Mouse (Mus musculus) lung, postnatal 0 days (tissue): ENCODE measurements around the gene Map4k2.

Source experiments
- CTCF ChIP-seq: IDR thresholded peaks from 2 replicates; pipeline ENCODE4 v1.5.1; 2016; ENCODE audit warnings: antibody characterized with exemption, mild to moderate bottlenecking
- EP300 ChIP-seq: IDR thresholded peaks from 2 replicates; pipeline ENCODE4 v1.6.1; 2016; ENCODE audit warnings: antibody characterized with exemption, mild to moderate bottlenecking, control low read depth

GRCm38 (mm10) chr19:6336920-6337319, 4.0 kb upstream of the Map4k2 start:
- no peak for TF ChIP-seq CTCF
- no peak for TF ChIP-seq EP300
